Mouse (Mus musculus) G1E (cell line): ENCODE data around the gene Rpl9-ps1.

ENCODE experiments used
- CTCF ChIP-seq: IDR thresholded peaks from 2 replicates; pipeline ENCODE4 v1.5.1; 2012; ENCODE audit warnings: low read depth, low read length, inconsistent platforms, mixed read lengths
- TAL1 ChIP-seq: conservative IDR thresholded peaks from 2 replicates; pipeline ENCODE4 v1.6.1; 2012; ENCODE audit warnings: low read depth, low read length, inconsistent platforms, mixed read lengths

GRCm38 (mm10) chr11:83657508-83657907, 12.1 kb upstream of the Rpl9-ps1 start:
- TF ChIP-seq CTCF (no peak), TAL1 (no peak)
